Mouse (Mus musculus) cerebellum, postnatal 36 days (tissue): ENCODE results near the gene Plekho2.

Experiments
- DNase-seq, 2 experiments: peaks; one replicate each; pipeline ENCODE4 v3.0.0; 2021 to 2022; ENCODE audit warnings: mixed read lengths in 2 of 2

Gene Plekho2

DNA sequence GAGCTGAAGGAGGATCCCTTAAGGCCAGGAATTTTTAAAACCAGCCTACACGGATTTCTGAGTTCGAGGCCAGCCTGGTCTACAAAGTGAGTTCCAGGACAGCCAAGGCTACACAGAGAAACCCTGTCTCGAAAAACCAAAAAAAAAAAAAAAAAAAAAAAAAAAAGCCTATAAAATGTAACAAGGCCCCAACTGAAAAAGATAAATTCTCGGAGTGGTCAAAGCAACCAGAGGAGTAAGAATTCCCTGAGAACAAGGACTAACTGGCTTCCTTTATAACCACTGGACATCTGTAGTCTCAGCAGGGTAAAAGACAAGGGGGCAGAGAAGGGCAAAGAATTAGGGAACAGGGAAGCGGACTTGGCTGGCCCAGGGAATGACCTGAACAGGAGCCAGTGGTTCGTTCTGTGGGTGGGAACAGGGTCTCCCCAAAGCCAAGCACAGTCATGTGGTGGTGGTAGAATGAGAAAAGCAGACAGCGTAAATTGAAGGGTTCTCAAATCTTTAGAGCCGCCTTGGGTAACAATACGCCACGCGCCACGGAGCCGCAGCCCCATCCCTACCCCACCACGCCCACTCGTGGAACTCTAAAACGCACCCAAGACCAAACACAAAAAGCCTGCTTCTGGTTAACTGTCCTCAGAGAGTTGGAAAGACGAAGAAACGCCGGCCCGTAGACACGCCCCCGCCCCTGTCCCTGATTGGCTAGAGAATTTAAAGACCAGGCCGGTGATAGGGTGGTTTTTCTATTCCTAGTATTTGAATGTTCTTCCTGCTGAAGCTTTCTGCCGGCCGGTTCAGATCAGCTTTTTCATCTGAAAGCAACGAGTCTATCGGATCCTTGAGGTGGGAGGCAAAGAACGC lies 6.8 kb upstream of the Plekho2 start, which contains the start of gene Pif1:
Gene Pif1 (plus strand): TSS at position 755 of the 864 bp plus-strand sequence.
- DNase-seq: peak; percentile 56 to 60

DNA sequence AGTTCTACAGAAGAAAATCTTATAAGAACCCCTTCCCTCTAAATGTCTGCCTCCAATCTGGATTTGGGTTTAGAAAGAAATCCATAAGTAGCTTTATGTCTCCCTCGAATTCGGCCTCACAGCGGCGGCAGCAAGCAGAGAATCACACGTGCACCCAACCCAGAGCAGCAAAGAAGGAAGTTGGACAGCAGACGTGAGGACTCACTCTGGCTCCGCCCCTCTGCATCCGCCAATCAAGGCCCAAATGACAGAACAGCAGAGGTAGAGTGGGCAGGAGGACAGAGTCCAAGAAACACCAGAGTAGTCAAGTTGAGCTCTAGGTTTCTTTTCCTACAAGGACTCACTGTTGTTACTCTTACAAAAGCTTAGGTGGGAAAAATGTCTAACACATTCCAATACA lies 3.2 kb upstream of the Plekho2 start:
- DNase-seq: no peak

- DNase-seq: peak; percentile 76 to 81
Measured at GRCm38 (mm10) chr9:65580401-65581256, 789 bp upstream of the Plekho2 start.

GRCm38 (mm10) chr9:65578801-65579249 lies 1.0 kb downstream of the Plekho2 start:
- no peak for DNase-seq

DNA sequence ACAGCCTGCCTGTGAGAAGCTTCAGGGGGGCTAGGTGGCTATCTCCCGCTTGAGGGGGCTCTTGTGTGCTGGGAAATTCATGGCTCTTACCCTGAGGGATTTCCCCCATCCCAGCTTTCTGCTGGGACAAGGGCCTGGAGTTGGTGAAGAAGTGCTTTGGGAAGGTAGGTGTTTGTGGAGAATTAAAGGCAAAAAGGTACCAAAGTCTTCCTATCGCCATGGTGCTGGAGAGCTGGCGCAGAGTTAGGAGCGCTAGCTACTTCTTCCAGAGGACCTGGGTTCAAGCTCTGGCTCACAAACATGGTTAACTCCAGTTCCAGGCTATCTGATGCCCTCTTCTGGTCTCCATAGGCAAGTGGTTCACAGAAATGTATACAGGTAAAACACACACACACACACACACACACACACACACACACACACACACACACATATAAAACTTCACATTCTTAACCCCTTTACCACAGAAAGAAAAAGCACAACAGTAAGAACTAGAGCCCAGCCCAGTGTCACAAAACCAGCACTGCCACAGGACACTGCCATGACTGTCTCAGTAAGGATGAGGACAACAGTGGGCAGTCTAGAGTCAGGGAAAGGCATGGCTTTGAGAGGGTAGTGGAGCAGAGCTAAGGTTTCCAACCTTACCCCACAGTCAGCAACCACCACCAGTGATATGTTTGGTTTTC lies 2.2 kb downstream of the Plekho2 start:
- no peak for DNase-seq

GRCm38 (mm10) chr9:65576861-65577510 lies 2.9 kb downstream of the Plekho2 start:
- DNase-seq: peak in 1 of 2 experiments; percentile 22

GRCm38 (mm10) chr9:65575393-65576196 lies 4.2 kb downstream of the Plekho2 start:
- DNase-seq: no peak

DNA sequence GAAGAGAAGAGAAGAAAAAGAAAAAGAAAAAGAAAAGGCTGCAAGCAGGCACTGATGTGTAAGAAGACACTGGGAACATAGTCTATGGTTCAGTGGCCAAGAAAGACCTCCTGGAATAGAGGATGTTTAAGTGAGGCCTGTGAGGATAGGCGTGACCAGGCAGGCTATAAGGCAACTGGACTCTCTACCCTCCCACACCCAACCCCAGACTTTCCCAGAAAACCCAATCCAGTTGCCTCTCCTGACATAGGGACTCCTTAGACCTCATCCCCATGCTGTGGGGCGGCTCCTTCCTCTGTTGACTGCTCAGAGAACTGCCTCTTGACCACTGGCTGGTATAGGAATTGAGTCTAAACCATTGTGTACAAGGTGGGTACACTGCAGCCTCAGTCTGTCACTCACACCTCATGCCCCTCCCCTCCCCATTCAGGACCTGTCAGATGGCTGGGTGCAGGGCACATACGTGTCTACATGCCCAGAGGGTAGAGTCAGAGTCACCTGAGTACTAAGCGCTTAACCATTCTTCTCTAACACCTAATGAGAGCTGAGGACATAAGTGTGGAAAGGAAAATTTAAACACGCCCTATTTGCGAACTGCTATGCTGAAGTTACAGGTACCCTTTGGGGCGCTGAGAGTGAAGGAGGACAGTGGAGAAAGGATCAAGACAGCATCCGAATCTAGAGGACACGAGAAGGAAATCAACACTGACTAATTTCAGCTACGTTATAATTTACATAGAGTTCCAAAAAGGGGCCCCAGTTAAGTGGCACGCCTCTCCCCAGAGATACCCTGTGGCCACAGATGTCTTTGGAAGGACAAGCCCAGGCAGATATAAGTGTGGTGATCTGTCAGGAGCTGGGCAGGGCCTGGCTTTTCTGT lies 5.1 kb downstream of the Plekho2 start:
- DNase-seq: no peak

GRCm38 (mm10) chr9:65572837-65573236 lies 7.0 kb downstream of the Plekho2 start:
- no peak for DNase-seq

DNA sequence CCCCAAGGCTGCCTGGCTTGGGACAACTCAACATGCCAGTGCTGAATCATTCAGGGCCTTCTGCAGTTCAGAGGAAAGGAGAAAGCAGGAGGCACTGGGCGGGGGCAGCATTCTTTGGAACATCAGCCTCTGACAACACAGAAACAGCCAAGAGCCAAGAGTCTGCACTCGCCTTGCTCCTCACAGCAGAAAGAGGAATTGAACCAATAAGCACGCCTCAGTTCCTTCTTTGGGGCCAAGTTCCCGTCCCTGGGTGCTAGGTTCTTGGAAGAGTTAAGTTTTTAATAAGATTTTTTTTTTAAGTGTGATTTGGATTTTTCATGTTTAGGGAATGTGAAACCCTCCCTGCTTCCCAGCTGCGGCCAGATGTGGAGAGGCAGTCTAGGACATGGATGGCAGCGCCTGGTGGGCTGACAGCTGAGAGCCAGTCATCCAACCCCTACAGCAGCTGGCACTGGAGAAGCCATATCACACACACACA lies 10.3 kb downstream of the Plekho2 start:
- DNase-seq: no peak

- DNase-seq: no peak
Measured at GRCm38 (mm10) chr9:65568787-65569186, 11.1 kb downstream of the Plekho2 start.

GRCm38 (mm10) chr9:65564698-65565097 lies 15.1 kb downstream of the Plekho2 start:
- DNase-seq: no peak

- no peak for DNase-seq
Measured at GRCm38 (mm10) chr9:65563073-65563472, 16.8 kb downstream of the Plekho2 start.

DNA sequence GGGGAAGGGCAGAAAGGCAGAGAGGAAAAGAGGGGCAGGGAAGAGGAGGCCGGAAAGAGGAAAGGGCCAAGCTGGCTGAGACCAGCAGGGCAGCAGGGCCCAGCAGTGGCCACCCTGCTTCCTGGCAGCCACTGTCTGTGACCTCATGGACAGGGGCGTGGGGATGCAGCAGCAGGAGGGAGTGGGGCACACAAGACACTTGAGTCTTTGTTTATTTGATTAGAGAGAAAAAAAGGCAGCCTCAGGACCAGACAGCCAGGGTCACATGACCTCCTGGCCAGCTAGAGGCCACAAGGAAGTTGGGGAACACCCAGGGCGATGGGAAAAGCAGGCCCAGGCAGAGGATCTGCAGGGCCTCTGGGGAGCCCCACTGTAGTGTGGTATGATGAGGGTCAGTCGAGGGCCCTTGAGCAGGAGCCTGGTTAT lies 17.7 kb downstream of the Plekho2 start:
- peak; percentile 18 to 25 for DNase-seq

GRCm38 (mm10) chr9:65561016-65561415 lies 18.8 kb downstream of the Plekho2 start:
- DNase-seq: peak; percentile 17 to 30

GRCm38 (mm10) chr9:65558806-65559205 lies 21.0 kb downstream of the Plekho2 start:
- no peak for DNase-seq

DNA sequence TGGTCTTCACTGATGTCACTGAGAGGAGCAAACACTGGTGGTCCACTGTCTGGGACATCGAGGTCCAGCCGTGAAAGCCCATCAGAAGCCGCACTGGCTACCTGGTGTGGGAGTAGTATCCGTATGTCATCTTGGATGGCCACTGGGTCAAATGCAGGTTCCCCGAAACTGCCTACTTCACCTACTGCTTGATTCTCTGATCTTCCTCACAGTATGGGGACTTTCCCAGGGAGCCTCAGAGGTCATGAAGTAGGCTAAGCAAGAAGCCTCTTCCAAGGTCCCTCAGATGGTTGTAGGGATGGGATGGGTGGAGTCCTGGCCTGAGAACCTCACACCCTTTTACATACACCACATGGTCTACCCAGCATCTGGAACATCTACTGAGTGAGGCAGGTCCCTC lies 22.9 kb downstream of the Plekho2 start:
- DNase-seq: no peak

DNA sequence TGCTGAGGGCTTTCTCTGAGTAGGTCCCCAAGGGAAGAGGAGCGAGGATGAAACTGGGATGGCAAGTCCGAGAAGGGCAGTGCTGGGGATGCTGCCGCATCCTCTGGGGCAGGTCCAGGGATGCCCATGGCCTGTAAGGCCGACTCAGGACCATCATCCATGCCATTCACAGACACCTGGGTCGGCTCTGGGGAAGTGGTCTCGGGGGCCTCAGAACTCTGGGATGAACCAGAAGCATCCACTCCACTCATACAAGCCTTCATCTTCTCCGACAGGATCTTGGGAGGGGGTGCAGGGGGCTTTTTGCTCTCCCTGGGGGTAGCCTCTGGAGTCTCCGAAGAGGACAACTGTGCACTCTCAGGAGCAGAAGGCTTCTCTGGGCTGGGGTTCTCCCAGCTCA lies 23.5 kb downstream of the Plekho2 start:
- no peak for DNase-seq

DNA sequence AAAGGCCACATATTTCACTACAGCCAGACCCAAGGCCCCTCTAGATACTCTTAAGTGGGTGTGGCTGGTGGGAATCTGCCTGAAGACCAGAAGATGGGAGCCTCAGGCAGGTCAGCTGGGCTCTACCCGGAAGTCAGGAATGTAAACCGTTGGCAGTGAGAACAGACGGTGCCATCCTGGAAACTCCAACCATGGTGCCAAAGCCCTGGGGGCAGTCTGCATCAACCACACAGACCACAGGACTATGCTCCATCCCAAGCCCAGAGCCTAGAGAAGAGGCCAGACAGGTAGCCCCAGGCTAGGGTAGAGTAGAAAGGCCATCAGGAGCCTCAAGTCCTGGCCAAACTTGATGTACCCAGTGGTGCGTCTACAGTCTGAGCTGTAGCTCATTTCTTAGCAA lies 24.2 kb downstream of the Plekho2 start:
- DNase-seq: no peak

GRCm38 (mm10) chr9:65555001-65555405 lies 24.8 kb downstream of the Plekho2 start:
- no peak for DNase-seq
